Mouse (Mus musculus) heart, postnatal 25 days (tissue): Measurements from ENCODE around the gene Hsdl1. TPM values are rescaled to one million over a fixed set of nuclear protein-coding genes. Genes with fewer than 3 reads are reported as not detected.
A peak's percentile ranks its signal among the peaks of the same experiment; 100 is the strongest.

Source experiments
- DNase-seq: peaks from one replicate; pipeline ENCODE4 v3.0.0; 2022; ENCODE audit warnings: low spot score
- intact Hi-C: fragments of 180-260 bp; cut with DNase I; formaldehyde crosslinking; loops from one replicate; pipeline ENCODE4 v1.15.1; 2025
- total RNA-seq, 2 experiments: library from RNA; stranded (reverse); gene quantifications; 2 replicates each; pipeline ENCODE4 v1.2.3; 2021

Gene Hsdl1
- total RNA-seq, 2 experiments from 2014 or later, result 18.7 to 20.1 TPM

- intact Hi-C loops, result no loop called here
These were observed 10.9 kb upstream of the Hsdl1 start for GRCm38 (mm10) chr8:119585901-119586300.

GRCm38 (mm10) chr8:119580441-119581161 lies 5.6 kb upstream of the Hsdl1 start:
- intact Hi-C loops, result no loop called here
- DNase-seq, result no peak

More at GRCm38 (mm10) chr8:119585901-119586300, 10.9 kb upstream of the Hsdl1 start:
- no peak for DNase-seq

- intact Hi-C loops, result no loop called here
- no peak for DNase-seq
These were observed 4.1 kb upstream of the Hsdl1 start for GRCm38 (mm10) chr8:119579096-119579495.

- intact Hi-C loops, result no loop called here
- no peak for DNase-seq
These were observed 363 bp upstream of the Hsdl1 start for GRCm38 (mm10) chr8:119575366-119575726.

GRCm38 (mm10) chr8:119572411-119572810 lies 2.6 kb downstream of the Hsdl1 start:
- DNase-seq, result no peak
- intact Hi-C loops, result no loop called here

- DNase-seq, result no peak
- intact Hi-C loops, result no loop called here
These were observed 3.8 kb downstream of the Hsdl1 start for GRCm38 (mm10) chr8:119571135-119571534.

- intact Hi-C loops, result no loop called here
- DNase-seq, result no peak
These were observed 5.1 kb downstream of the Hsdl1 start for GRCm38 (mm10) chr8:119569881-119570280.

GRCm38 (mm10) chr8:119568951-119569350 lies 6.0 kb downstream of the Hsdl1 start:
- no peak for DNase-seq
- intact Hi-C loops, result no loop called here

GRCm38 (mm10) chr8:119568251-119568650 lies 6.7 kb downstream of the Hsdl1 start:
- intact Hi-C loops, result no loop called here
- no peak for DNase-seq

- no peak for DNase-seq
- intact Hi-C loops, result no loop called here
These were observed 8.6 kb downstream of the Hsdl1 start for GRCm38 (mm10) chr8:119566367-119566766.

- intact Hi-C loops, result no loop called here
These were observed 11.1 kb downstream of the Hsdl1 start for GRCm38 (mm10) chr8:119563849-119564251.

GRCm38 (mm10) chr8:119559402-119559720 lies 15.6 kb downstream of the Hsdl1 start:
- intact Hi-C loops, result no loop called here
- DNase-seq, result no peak

More at GRCm38 (mm10) chr8:119563849-119564251, 11.1 kb downstream of the Hsdl1 start:
- no peak for DNase-seq

GRCm38 (mm10) chr8:119558603-119559401 lies 16.2 kb downstream of the Hsdl1 start, which contains the start of gene Mbtps1:
Gene Mbtps1 (minus strand): TSS chr8:119558735.
- DNase-seq, result peak; percentile 96
- intact Hi-C loops, result no loop called here

GRCm38 (mm10) chr8:119557821-119558602 lies 17.0 kb downstream of the Hsdl1 start:
- intact Hi-C loops, result no loop called here
- no peak for DNase-seq

GRCm38 (mm10) chr8:119557132-119557531 lies 17.9 kb downstream of the Hsdl1 start:
- intact Hi-C loops, result no loop called here
- no peak for DNase-seq

- DNase-seq, result no peak
- intact Hi-C loops, result no loop called here
These were observed 19.1 kb downstream of the Hsdl1 start for GRCm38 (mm10) chr8:119555861-119556260.

- intact Hi-C loops, result no loop called here
These were observed 22.0 kb downstream of the Hsdl1 start for GRCm38 (mm10) chr8:119552967-119553366.

GRCm38 (mm10) chr8:119548560-119549113 lies 26.3 kb downstream of the Hsdl1 start:
- no peak for DNase-seq
- intact Hi-C loops, result no loop called here

More at GRCm38 (mm10) chr8:119552967-119553366, 22.0 kb downstream of the Hsdl1 start:
- no peak for DNase-seq

- no peak for DNase-seq
- intact Hi-C loops, result no loop called here
These were observed 27.8 kb downstream of the Hsdl1 start for GRCm38 (mm10) chr8:119547019-119547691.

- intact Hi-C loops, result no loop called here
- no peak for DNase-seq
These were observed 29.2 kb downstream of the Hsdl1 start for GRCm38 (mm10) chr8:119545791-119546190.
